Mouse (Mus musculus): ENCODE data around the gene Tcl1b3. TPM values are rescaled to one million over a fixed set of nuclear protein-coding genes. Genes with fewer than 3 reads are reported as not detected.

Tcl1b3 gene
- polyA plus RNA-seq, 1 experiment from 2014 or later: not detected

GRCm38 (mm10) chr12:105217101-105217760 lies 26.4 kb downstream of the Tcl1b3 start:
- Histone ChIP-seq H3K27me3 (replicated peaks; ENCODE audit: control insufficient read depth, insufficient read depth, low read length) (no peaks in the 10 kb centered on the region), H3K9ac (ENCODE audit: low read depth, low read length) (no peak overlapping the region), H3K4me2 (ENCODE audit: low read depth, low read length) (no peak overlapping the region), H3K27ac (replicated peaks; ENCODE audit: low read depth, low read length) (no peak overlapping the region), H3K36me3 (ENCODE audit: control insufficient read depth, insufficient read depth, low read length) (no peaks in the 10 kb centered on the region), H3K4me3 (ENCODE audit: low read depth, low read length) (no peak overlapping the region), H3K9me3 (ENCODE audit: control insufficient read depth, low read length) (no peaks in the 10 kb centered on the region), H3K4me1 (ENCODE audit: control insufficient read depth, insufficient read depth, low read length) (no peaks in the 10 kb centered on the region)
- 86% methylated on average over 7 of the region's 7 CpGs for WGBS
- no peak for ATAC-seq (ENCODE audit: low read depth)
- no peak for DNase-seq (ENCODE audit: low spot score)

GRCm38 (mm10) chr12:105222601-105223319 lies 31.9 kb downstream of the Tcl1b3 start, which contains the start of gene Tcl1:
TSS of gene Tcl1 (minus strand) at chr12:105222793.
- Histone ChIP-seq H3K9me3 (ENCODE audit: control insufficient read depth, low read length) (no peaks in the 10 kb centered on the region), H3K27ac (replicated peaks; ENCODE audit: low read depth, low read length) (no peak within 1 kb of the TSS), H3K4me2 (ENCODE audit: low read depth, low read length) (no peak within 1 kb of the TSS), H3K27me3 (replicated peaks; ENCODE audit: control insufficient read depth, insufficient read depth, low read length) (no peaks in the 10 kb centered on the region), H3K9ac (ENCODE audit: low read depth, low read length) (no peak within 1 kb of the TSS), H3K4me1 (ENCODE audit: control insufficient read depth, insufficient read depth, low read length) (no peaks in the 10 kb centered on the region), H3K36me3 (ENCODE audit: control insufficient read depth, insufficient read depth, low read length) (no peaks in the 10 kb centered on the region), H3K4me3 (ENCODE audit: low read depth, low read length) (no peak within 1 kb of the TSS)
- ATAC-seq (ENCODE audit: low read depth): no peak
- WGBS: 91% methylated on average over 22 of the region's 22 CpGs
- DNase-seq (ENCODE audit: low spot score): no peak

GRCm38 (mm10) chr12:105224621-105225320 lies 33.9 kb downstream of the Tcl1b3 start:
- 46% methylated on average over 16 of the region's 16 CpGs for WGBS
- Histone ChIP-seq H3K27me3 (replicated peaks; ENCODE audit: control insufficient read depth, insufficient read depth, low read length) (no peaks in the 10 kb centered on the region), H3K4me3 (ENCODE audit: low read depth, low read length) (no peak overlapping the region), H3K9ac (ENCODE audit: low read depth, low read length) (no peak overlapping the region), H3K36me3 (ENCODE audit: control insufficient read depth, insufficient read depth, low read length) (no peaks in the 10 kb centered on the region), H3K27ac (replicated peaks; ENCODE audit: low read depth, low read length) (no peak overlapping the region), H3K9me3 (ENCODE audit: control insufficient read depth, low read length) (no peaks in the 10 kb centered on the region), H3K4me2 (ENCODE audit: low read depth, low read length) (no peak overlapping the region), H3K4me1 (ENCODE audit: control insufficient read depth, insufficient read depth, low read length) (no peaks in the 10 kb centered on the region)
- DNase-seq (ENCODE audit: low spot score): no peak
- ATAC-seq (ENCODE audit: low read depth): no peak

GRCm38 (mm10) chr12:105234362-105234761 lies 43.5 kb downstream of the Tcl1b3 start:
- WGBS: 53% methylated on average over 11 of the region's 11 CpGs
- Histone ChIP-seq H3K9ac (ENCODE audit: low read depth, low read length) (no peak overlapping the region), H3K36me3 (ENCODE audit: control insufficient read depth, insufficient read depth, low read length) (no peaks in the 10 kb centered on the region), H3K4me1 (ENCODE audit: control insufficient read depth, insufficient read depth, low read length) (no peaks in the 10 kb centered on the region), H3K9me3 (ENCODE audit: control insufficient read depth, low read length) (no peaks in the 10 kb centered on the region), H3K4me3 (ENCODE audit: low read depth, low read length) (no peak overlapping the region), H3K27ac (replicated peaks; ENCODE audit: low read depth, low read length) (no peak overlapping the region), H3K4me2 (ENCODE audit: low read depth, low read length) (no peak overlapping the region), H3K27me3 (replicated peaks; ENCODE audit: control insufficient read depth, insufficient read depth, low read length) (no peaks in the 10 kb centered on the region)
- ATAC-seq (ENCODE audit: low read depth) (no peak), DNase-seq (ENCODE audit: low spot score) (no peak)

GRCm38 (mm10) chr12:105235091-105235490 lies 44.2 kb downstream of the Tcl1b3 start:
- no peak overlapping the region for H3K4me2 ChIP-seq (ENCODE audit: low read depth, low read length)
- WGBS: 75% methylated on average over 3 of the region's 3 CpGs

GRCm38 (mm10) chr12:105239060-105239459 lies 48.2 kb downstream of the Tcl1b3 start:
- Histone ChIP-seq H3K36me3 (ENCODE audit: control insufficient read depth, insufficient read depth, low read length) (no peaks in the 10 kb centered on the region), H3K27me3 (replicated peaks; ENCODE audit: control insufficient read depth, insufficient read depth, low read length) (no peaks in the 10 kb centered on the region), H3K9ac (ENCODE audit: low read depth, low read length) (no peak overlapping the region), H3K4me3 (ENCODE audit: low read depth, low read length) (no peak overlapping the region), H3K4me1 (ENCODE audit: control insufficient read depth, insufficient read depth, low read length) (no peaks in the 10 kb centered on the region), H3K27ac (replicated peaks; ENCODE audit: low read depth, low read length) (no peak overlapping the region), H3K4me2 (ENCODE audit: low read depth, low read length) (no peak overlapping the region), H3K9me3 (ENCODE audit: control insufficient read depth, low read length) (0 out of 2 replicates have a peak, but pooled peaks cover 2% of the 10 kb centered on the region)
- WGBS: 88% methylated on average over 9 of the region's 9 CpGs
- DNase-seq (ENCODE audit: low spot score) (no peak), ATAC-seq (ENCODE audit: low read depth) (no peak)

More at GRCm38 (mm10) chr12:105235091-105235490, 44.2 kb downstream of the Tcl1b3 start:
- Histone ChIP-seq H3K36me3 (ENCODE audit: control insufficient read depth, insufficient read depth, low read length) (no peaks in the 10 kb centered on the region), H3K27ac (replicated peaks; ENCODE audit: low read depth, low read length) (no peak overlapping the region), H3K9ac (ENCODE audit: low read depth, low read length) (no peak overlapping the region), H3K27me3 (replicated peaks; ENCODE audit: control insufficient read depth, insufficient read depth, low read length) (no peaks in the 10 kb centered on the region), H3K9me3 (ENCODE audit: control insufficient read depth, low read length) (0 out of 2 replicates have a peak, but pooled peaks cover 1% of the 10 kb centered on the region), H3K4me1 (ENCODE audit: control insufficient read depth, insufficient read depth, low read length) (no peaks in the 10 kb centered on the region), H3K4me3 (ENCODE audit: low read depth, low read length) (no peak overlapping the region)
- no peak for ATAC-seq (ENCODE audit: low read depth)
- DNase-seq (ENCODE audit: low spot score): no peak

Other genes starting within 250 kb of the Tcl1b3 start
- 1.8 and 3.0 TPM in 2 replicates for gene Syne3, start 181.2 kb upstream of the Tcl1b3 start, polyA plus RNA-seq (2014; fragmentation: Nextera tagmentation; extraction: Ambion mirVana)
- gene Glrx5, start 158.4 kb upstream of the Tcl1b3 start, polyA plus RNA-seq (2014; fragmentation: Nextera tagmentation; extraction: Ambion mirVana): 183 and 186 TPM in 2 replicates
- not detected in 2 replicates for gene Tcl1b2, start 45.0 kb upstream of the Tcl1b3 start, polyA plus RNA-seq (2014; fragmentation: Nextera tagmentation; extraction: Ambion mirVana)
- gene Tcl1b1, start 31.4 kb upstream of the Tcl1b3 start, polyA plus RNA-seq (2014; fragmentation: Nextera tagmentation; extraction: Ambion mirVana): not detected in 2 replicates
- not detected in 2 replicates for gene Tcl1b5, start 14.7 kb upstream of the Tcl1b3 start, polyA plus RNA-seq (2014; fragmentation: Nextera tagmentation; extraction: Ambion mirVana)
- gene Tcl1b4, start 10.9 kb downstream of the Tcl1b3 start, polyA plus RNA-seq (2014; fragmentation: Nextera tagmentation; extraction: Ambion mirVana): not detected in 2 replicates
- gene Tcl1, start 31.8 kb downstream of the Tcl1b3 start, polyA plus RNA-seq (2014; fragmentation: Nextera tagmentation; extraction: Ambion mirVana): not detected in 2 replicates
- 0.32 and 0.63 TPM in 2 replicates for gene Tunar, start 142.8 kb downstream of the Tcl1b3 start, polyA plus RNA-seq (2014; fragmentation: Nextera tagmentation; extraction: Ambion mirVana)